Mouse (Mus musculus) cerebellum, adult 2 months (tissue): ENCODE measurements around the gene Furin.

Source experiments
- CTCF ChIP-seq: fragments of 200-500 bp; IDR thresholded peaks from 2 replicates; pipeline ENCODE4 v1.5.1; 2011; ENCODE audit warnings: low read depth, mild to moderate bottlenecking, control low read depth, low read length, moderate library complexity, borderline replicate concordance; ENCODE audit not compliant: insufficient read depth
- POLR2A ChIP-seq: fragments of 200-500 bp; IDR thresholded peaks from 2 replicates; pipeline ENCODE4 v1.6.1; 2011; ENCODE audit warnings: low read length, control low read depth, borderline replicate concordance; ENCODE audit not compliant: insufficient read depth

DNA sequence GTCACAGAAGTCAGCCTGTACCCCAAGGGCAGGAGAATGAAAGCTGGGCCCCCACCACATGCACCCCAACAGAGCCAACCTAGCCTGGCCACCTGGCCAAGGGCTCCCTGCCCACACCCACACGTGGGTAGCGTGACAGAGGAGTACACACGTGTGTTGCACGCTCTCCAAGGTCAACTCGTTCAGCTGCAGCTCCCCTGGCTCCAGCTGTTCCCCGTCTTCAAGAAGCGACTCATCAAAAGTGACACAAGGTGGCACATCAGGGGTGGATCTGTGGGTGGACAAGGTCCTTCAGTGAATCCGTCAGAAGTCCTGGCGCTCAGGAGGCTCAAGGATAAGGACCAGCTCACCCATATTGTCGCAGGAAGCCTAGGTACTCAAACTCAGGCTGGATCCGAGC, 22.3 kb downstream of the Furin start:
- no peak for TF ChIP-seq CTCF
- TF ChIP-seq POLR2A, result no peak
